Mouse (Mus musculus) cerebellum, adult 2 months (tissue): ENCODE measurements around the gene Adam1a. TPM values are rescaled to one million over a fixed set of nuclear protein-coding genes. Genes with fewer than 3 reads are reported as not detected.

Source experiments
- DNase-seq, 2 experiments: peaks; one replicate each; pipeline ENCODE4 v3.0.0; 2021
- H3K27ac ChIP-seq: fragments of 200-500 bp; 2 replicates; pipeline ENCODE4 v1.5.1; 2012; ENCODE audit warnings: low read length, control low read depth, inconsistent platforms; ENCODE audit not compliant: insufficient read depth
- H3K27me3 ChIP-seq: fragments of 200-500 bp; 2 replicates; pipeline ENCODE4 v1.6.1; 2012; ENCODE audit warnings: inconsistent platforms, mild to moderate bottlenecking, low read length, moderate library complexity; ENCODE audit not compliant: control insufficient read depth, insufficient read depth
- H3K4me1 ChIP-seq: fragments of 200-500 bp; 2 replicates; pipeline ENCODE4 v1.6.1; 2011; ENCODE audit warnings: low read length; ENCODE audit not compliant: control insufficient read depth, insufficient read depth
- H3K4me3 ChIP-seq: fragments of 200-500 bp; replicated peaks from 2 replicates; pipeline ENCODE3; 2011; ENCODE audit warnings: mild to moderate bottlenecking, low read depth, low read length, control low read depth; ENCODE audit not compliant: insufficient read depth
- CTCF ChIP-seq: fragments of 200-500 bp; IDR thresholded peaks from 2 replicates; pipeline ENCODE4 v1.5.1; 2011; ENCODE audit warnings: low read depth, mild to moderate bottlenecking, control low read depth, low read length, moderate library complexity, borderline replicate concordance; ENCODE audit not compliant: insufficient read depth
- POLR2A ChIP-seq: fragments of 200-500 bp; IDR thresholded peaks from 2 replicates; pipeline ENCODE4 v1.6.1; 2011; ENCODE audit warnings: low read length, control low read depth, borderline replicate concordance; ENCODE audit not compliant: insufficient read depth
- WGBS: fragments of 180-500 bp; shearing (Covaris S2); methylation state at CpG from one replicate; pipeline ENCODE4 v1.1.7; 2018; 5-methylcytosine and 5-hydroxymethylcytosine counted together
- polyA plus RNA-seq: library from polyadenylated mRNA; depleted of rRNA; stranded (reverse); fragments of >200 nt; gene quantifications from 2 replicates; pipeline ENCODE4 v1.2.3, GENCODE M21; 2012; rRNA removed

Adam1a gene
- polyA plus RNA-seq, 1 experiment, result 30.6 TPM

GRCm38 (mm10) chr5:121474610-121475009 is 70.7 kb downstream of the Adam1a start:
- Histone ChIP-seq H3K4me3 (no peak overlapping the region), H3K27ac (no peak overlapping the region), H3K27me3 (no peaks in the 10 kb centered on the region), H3K4me1 (no peaks in the 10 kb centered on the region)
- DNase-seq, result no peak
- 84% methylated on average over 7 of the region's 7 CpGs for WGBS
- TF ChIP-seq POLR2A, result no peak

- no peak for TF ChIP-seq POLR2A
- TF ChIP-seq CTCF, result no peak
- no peak for DNase-seq
- Histone ChIP-seq H3K4me1 (no peaks in the 10 kb centered on the region), H3K27ac (no peak overlapping the region), H3K4me3 (no peak overlapping the region), H3K27me3 (no peaks in the 10 kb centered on the region)
- WGBS, result 89% methylated on average over 2 of the region's 2 CpGs
These were observed 72.9 kb downstream of the Adam1a start for GRCm38 (mm10) chr5:121472411-121472810.

- WGBS, result 54% methylated on average over 3 of the region's 3 CpGs
- Histone ChIP-seq H3K27ac (no peak overlapping the region), H3K4me1 (no peaks in the 10 kb centered on the region), H3K4me3 (no peak overlapping the region), H3K27me3 (no peaks in the 10 kb centered on the region)
- TF ChIP-seq CTCF (no peak), POLR2A (no peak)
- no peak for DNase-seq
These were observed 75.7 kb downstream of the Adam1a start for GRCm38 (mm10) chr5:121469566-121469965.

Other genes starting within 250 kb of the Adam1a start
- gene Trafd1, start 159.8 kb downstream of the Adam1a start, polyA plus RNA-seq, result 109 and 120 TPM in 2 replicates
- 19.6 and 21.2 TPM in 2 replicates for gene Naa25, start 147.5 kb downstream of the Adam1a start, polyA plus RNA-seq
- 2.8 and 3.7 TPM in 2 replicates for gene Tmem116, start 93.6 kb downstream of the Adam1a start, polyA plus RNA-seq
- gene Erp29, start 93.0 kb downstream of the Adam1a start, polyA plus RNA-seq, result 145 TPM in 2 replicates
- not detected in 2 replicates for gene Adam1b, start 42.0 kb downstream of the Adam1a start, polyA plus RNA-seq
- 0.21 TPM in 2 replicates for gene Gm42878, start within 50 bp of the Adam1a start, polyA plus RNA-seq
- gene Mapkapk5, start 423 bp upstream of the Adam1a start, polyA plus RNA-seq, result 88.2 and 94.9 TPM in 2 replicates
- gene Aldh2, start 48.3 kb upstream of the Adam1a start, polyA plus RNA-seq, result 174 and 192 TPM in 2 replicates
- 3.8 and 5.3 TPM in 2 replicates for gene Acad12, start 73.5 kb upstream of the Adam1a start, polyA plus RNA-seq
- gene Acad10, start 115.0 kb upstream of the Adam1a start, polyA plus RNA-seq, result 3.6 and 4.0 TPM in 2 replicates
- 51.2 and 54.4 TPM in 2 replicates for gene Brap, start 115.1 kb upstream of the Adam1a start, polyA plus RNA-seq
- 149 and 165 TPM in 2 replicates for gene Atxn2, start 165.9 kb upstream of the Adam1a start, polyA plus RNA-seq